Mouse (Mus musculus) left cerebral cortex, postnatal 4 days (tissue): Measurements from ENCODE around the gene Slc1a5. TPM values are rescaled to one million over a fixed set of nuclear protein-coding genes. Genes with fewer than 3 reads are reported as not detected.

ENCODE experiments used
- DNase-seq: peaks from one replicate; pipeline ENCODE4 v3.0.0-alpha.2; 2022
- intact Hi-C: fragments of 180-260 bp; cut with DNase I; formaldehyde crosslinking; loops from one replicate; pipeline ENCODE4 v1.15.1; 2025
- total RNA-seq, 2 experiments: library from RNA; stranded (reverse); gene quantifications; 2 replicates each; pipeline ENCODE4 v1.2.3; 2021

Gene Slc1a5
- total RNA-seq, 2 experiments from 2014 or later: 8.8 TPM

- DNase-seq: peak; percentile 89
- intact Hi-C loops: no loop called here
Measured at GRCm38 (mm10) chr7:16816078-16816474, 34.9 kb downstream of the Slc1a5 start.

GRCm38 (mm10) chr7:16816475-16817122 lies 35.5 kb downstream of the Slc1a5 start, which contains the start of gene Fkrp:
Gene Fkrp (minus strand): TSS chr7:16816732.
- DNase-seq: peak; percentile 54
- intact Hi-C loops: no loop called here

DNA sequence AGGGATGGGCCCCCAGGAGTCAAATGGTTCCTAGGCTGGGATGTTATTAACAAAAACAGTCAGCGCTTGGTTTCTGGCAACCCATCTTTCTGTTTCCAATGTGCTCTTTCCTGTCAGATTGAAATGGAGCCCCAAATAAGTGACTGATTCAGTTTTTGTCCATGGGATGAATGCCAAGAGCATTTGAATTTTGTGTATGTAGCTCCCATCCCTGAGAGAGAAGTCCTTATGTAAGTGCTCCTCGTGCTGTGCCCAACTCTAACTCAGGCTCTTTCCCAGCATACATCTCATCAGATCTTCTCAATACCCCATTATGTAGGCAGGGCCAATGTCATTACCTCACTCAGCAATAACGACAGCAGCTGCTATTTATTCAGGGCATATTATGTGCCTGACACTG lies 36.6 kb downstream of the Slc1a5 start:
- intact Hi-C loops: no loop called here
- DNase-seq: no peak

DNA sequence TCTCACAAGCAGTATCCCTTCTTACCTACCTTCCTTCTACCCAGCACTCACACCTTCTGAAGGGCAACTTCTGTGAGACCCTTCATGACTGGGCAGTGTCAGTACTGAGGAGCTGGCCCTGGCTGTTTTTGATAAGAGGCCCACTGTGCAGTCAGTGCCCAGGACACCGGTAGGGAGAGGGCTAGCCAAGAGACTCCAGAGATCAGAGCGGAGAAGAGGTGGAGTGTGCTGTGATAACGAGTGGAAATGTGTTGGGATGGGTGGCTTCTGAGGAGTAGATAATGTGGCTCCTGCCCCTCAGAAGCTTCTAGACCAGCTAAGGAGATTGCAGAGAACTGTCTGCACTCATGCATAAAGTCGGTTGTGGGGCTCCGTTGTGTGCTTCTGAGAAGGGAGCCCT lies 38.7 kb downstream of the Slc1a5 start:
- intact Hi-C loops: no loop called here

GRCm38 (mm10) chr7:16820271-16820763 lies 39.2 kb downstream of the Slc1a5 start:
- no peak for DNase-seq
- intact Hi-C loops: no loop called here

More for the DNA sequence above, 38.7 kb downstream of the Slc1a5 start:
- no peak for DNase-seq

GRCm38 (mm10) chr7:16821091-16821490 lies 40.0 kb downstream of the Slc1a5 start:
- DNase-seq: no peak
- intact Hi-C loops: no loop called here

- DNase-seq: no peak
- intact Hi-C loops: no loop called here
Measured at GRCm38 (mm10) chr7:16821669-16822101, 40.5 kb downstream of the Slc1a5 start.

DNA sequence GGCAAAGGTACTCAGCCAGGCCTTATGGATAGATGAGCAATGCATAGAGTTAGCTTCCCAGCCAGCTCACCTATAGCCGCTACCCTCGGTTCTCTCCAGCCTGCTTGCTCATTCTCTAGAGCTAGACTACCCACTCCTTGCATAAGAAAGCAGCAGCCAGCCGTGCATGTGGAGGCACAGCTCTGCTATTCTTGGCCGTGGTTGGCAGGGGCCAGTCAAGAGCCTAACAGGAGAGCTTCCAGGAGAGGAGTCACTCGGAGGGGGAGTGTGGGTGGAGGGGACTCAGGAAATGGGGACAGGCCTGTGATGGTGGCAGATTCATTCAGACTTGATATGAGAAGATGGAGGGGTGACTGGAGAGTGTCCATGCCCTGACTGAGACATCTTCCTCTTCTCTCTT lies 42.6 kb downstream of the Slc1a5 start:
- no peak for DNase-seq
- intact Hi-C loops: no loop called here

- intact Hi-C loops: no loop called here
- no peak for DNase-seq
Measured at GRCm38 (mm10) chr7:16825785-16826184, 44.6 kb downstream of the Slc1a5 start.

- intact Hi-C loops: no loop called here
- DNase-seq: no peak
Measured at GRCm38 (mm10) chr7:16826571-16826970, 45.4 kb downstream of the Slc1a5 start.

DNA sequence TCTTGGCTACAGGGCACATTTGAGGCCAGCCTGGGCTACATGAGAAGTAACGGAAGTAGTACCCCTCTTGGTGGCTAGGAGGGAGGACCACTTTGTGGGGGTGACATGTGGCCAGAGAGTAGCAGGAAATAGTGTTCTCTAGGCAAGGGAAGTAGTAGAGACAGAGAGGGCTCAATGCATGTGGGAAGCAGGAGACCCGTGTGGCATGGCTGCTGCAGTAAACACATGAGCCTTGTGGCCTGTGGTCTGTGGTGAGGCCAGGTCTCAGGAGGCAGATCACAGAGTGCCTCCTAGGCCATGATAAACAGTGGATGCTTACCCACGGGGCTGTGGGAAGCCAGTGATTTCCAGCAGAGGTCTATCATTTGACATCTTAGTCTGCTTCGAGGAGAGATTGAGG lies 46.1 kb downstream of the Slc1a5 start:
- no peak for DNase-seq
- intact Hi-C loops: no loop called here

DNA sequence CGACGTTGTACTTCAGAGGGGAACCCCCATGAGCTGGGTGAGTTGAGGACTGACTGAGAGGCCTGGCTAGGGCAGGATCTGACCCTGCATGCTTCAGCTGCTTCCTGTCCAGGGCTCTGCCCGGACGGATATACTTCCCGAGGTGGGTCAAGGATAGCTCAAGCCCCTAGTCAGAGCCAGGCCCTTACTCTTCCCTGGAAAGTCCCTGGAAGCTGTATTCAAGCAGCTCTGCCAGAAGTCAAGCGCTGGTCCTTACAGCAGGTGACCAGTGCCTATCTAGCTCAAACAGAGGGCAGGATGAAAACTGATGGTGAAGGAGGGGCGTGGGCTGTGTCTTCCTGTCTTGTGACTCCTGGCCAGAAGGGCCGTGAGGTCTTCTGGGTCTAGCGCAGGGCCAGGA lies 49.3 kb downstream of the Slc1a5 start:
- no peak for DNase-seq
- intact Hi-C loops: no loop called here

DNA sequence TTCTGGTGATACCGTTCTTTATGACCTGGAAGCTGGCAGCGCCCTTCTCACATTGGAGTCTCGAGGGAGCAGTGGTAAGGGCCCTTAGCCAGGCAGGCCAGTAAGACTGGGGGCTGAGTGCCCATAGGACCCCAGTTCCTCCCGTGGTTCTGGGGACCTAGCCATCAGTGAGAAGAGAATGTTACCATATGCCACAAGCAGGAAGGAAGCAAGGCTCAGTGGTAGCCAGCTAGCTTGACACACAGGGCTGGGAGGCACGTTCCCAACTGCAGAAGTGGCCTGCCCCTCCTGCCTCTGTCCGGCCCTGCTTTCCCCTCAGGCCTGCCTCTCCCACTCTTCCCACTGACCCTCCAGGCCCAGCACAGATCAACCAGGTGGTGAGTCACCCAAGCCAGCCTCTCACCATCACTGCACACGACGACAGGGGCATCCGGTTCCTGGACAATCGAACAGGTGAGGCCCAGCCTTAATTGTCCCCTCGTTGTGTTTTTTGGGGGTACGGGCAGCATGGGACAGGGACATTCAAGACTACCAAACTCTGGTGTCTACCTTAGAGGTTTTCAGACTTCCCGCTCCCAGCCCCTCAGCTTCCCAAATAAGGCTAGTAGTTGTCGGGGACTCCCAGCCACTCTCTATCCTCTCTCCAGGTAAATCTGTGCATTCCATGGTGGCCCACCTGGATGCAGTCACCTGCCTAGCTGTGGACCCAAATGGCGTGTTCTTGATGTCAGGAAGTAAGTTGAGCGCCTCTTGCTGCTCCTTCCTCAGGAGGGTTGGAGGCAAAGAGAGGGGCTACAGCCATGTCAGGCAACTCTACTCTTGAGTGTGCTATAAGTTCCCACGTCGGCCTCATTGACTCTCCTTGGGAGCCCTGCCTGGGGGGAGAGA lies 57.0 kb downstream of the Slc1a5 start:
- DNase-seq: no peak
- intact Hi-C loops: no loop called here

- intact Hi-C loops: no loop called here
- no peak for DNase-seq
Measured at GRCm38 (mm10) chr7:16838804-16839426, 57.8 kb downstream of the Slc1a5 start.

GRCm38 (mm10) chr7:16839427-16840108 lies 58.4 kb downstream of the Slc1a5 start:
- no peak for DNase-seq
- intact Hi-C loops: no loop called here

DNA sequence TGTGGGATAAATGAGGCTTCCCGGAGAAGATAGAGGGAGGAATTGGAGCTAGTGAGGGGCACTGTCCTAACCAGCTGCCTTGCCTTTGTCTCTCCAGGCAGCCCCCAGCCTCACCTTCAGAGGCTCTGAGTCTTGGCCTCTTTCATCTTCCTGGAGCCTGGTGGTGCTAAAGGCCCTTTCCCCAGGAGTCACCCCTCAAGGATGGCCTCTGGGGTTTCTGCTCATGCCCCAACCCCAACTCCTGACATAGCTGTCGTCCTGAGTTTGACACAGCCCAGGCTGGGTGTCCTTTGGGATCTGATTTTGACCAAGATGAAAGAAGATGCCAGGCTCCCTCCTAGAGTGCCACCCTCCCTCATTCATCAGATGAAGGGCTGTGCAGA lies 59.0 kb downstream of the Slc1a5 start:
- intact Hi-C loops: no loop called here
- DNase-seq: no peak

DNA sequence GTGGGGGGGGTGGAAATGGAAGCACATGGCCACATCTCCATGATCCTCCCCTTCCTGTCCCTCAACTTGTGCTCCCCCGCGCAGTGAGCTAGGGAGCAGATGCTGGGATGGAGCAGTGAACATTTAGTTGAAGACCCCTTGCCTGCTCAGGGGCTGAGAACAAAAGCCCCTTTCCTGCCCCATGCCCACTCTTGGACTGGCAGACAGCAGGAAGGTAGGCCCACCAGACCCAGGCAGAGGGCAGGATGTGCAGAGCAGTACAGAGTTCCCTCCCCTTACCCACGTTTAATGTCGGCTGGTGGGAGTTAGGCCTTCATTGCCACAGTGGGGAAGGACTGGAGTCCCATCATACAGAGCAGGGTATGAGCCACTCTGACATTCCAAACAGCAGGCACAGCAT lies 59.9 kb downstream of the Slc1a5 start:
- DNase-seq: no peak
- intact Hi-C loops: no loop called here

DNA sequence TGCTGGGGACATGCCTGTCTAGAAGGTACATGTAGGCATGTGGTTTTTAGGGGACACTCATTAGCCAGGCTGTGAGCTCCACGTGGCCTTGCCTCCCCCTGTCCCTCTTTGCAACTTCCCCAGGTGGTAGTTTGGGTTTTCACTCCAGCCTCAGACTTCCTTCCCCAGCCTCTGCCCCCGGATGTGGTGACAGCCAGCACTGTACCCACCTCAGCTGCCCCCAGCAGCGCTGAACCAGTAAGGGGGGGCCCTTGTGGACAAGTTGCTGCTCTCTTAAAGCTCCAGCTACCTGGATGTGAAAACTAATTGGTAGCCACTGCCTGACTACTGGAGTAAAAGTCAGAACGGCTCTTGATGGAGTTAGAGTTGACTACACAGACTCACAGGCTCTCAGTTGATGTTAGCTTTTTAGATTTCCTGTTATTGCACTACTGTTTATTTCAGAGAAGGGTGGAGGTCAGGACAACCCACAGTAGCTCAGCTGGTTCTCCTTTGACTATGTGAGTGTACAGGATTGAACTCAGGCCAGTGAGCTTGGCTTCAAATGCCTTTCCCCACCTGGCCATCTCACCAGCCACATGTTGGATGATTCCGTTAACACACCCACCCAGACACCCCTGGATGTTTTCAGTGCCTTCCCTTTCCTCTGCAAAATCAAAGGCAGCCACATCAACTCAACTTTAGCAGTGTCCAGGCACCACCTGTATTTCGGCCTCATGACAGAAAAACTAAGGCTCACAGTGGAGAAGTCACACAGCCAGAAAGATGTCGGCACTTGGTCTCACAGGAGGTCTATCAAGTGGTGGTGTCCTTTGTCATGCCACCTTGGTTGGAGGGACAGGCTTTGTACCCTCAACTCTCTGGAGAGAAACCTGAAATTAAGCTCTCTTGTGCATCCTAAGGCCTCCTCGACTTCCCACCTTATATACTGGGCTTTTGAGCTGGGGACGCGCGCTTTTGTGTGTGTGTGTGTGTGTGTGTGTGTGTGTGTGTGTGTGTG lies 60.7 kb downstream of the Slc1a5 start:
- no peak for DNase-seq
- intact Hi-C loops: no loop called here

DNA sequence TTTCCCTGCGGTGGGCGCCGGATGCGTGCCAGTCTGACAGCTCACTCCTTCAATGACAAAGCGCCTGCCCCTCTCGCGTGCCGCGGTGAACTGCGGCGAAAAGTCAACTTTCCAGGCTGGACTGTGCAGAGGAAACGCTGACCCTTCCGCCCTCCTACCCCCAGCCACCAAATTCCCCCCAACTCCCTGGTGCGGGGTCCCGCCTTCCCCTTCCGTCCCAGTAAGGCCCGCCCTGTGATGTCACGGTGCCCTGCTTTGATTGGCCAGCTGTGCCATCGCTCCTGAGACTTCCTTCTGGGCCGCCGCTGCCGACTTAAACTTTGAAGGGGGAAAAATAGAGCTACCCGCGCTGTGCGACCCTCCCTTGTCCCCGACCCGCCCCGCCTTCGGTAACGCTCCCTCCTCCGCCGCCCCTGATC lies 61.5 kb downstream of the Slc1a5 start, which contains the start of gene Prkd2:
Gene Prkd2 (plus strand): TSS at position 258 of the 419 bp plus-strand sequence.
- intact Hi-C loops: no loop called here
- peak; percentile 92 for DNase-seq
